8 mouse cellular contexts compared by ENCODE assay signal in the genomic region with DNA sequence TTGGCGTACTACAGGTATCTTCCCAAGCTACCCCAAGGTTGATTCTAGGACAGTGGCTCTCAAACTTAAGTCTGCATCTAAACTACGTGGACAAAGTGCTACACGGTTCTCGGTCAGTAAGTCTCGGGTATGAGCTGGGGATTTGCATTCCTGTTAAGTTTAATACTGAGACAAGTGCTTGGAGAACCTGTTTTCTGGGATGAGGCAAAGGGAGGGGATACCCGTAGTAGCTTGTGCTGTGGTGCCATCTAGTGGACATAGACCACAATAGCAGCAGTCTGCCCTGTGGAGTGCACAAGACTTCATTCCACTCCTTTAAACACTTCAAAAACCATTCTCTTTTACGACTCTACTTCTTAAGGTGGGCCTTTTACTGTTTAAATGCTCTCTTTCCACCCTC. TPM values are rescaled to one million over a fixed set of nuclear protein-coding genes. Genes with fewer than 3 reads are reported as not detected.
DNase-seq lines count a peak whose midpoint lies in the region; ATAC-seq and TF ChIP-seq lines count a peak whose summit lies in the region.

No protein-coding gene starts in this region.

- 10% methylated on average over 7 of the region's 7 CpGs for WGBS in spleen, adult 2 months

- no peaks in the 10 kb centered on the region for H3K36me3 ChIP-seq in spleen, adult 2 months (ENCODE audit: control insufficient read depth, insufficient read depth, low read length)

- no peak for TF ChIP-seq POLR2A in spleen, adult 2 months (IDR thresholded peaks at IDR 0.05; ENCODE audit: low read depth, low read length)

- no peaks in the 10 kb centered on the region for H3K27me3 ChIP-seq in spleen, adult 2 months (ENCODE audit: control insufficient read depth, insufficient read depth, low read length)

- no peaks in the 10 kb centered on the region for H3K4me1 ChIP-seq in spleen, adult 2 months (ENCODE audit: control insufficient read depth, insufficient read depth, insufficient read length)

- H3K27ac ChIP-seq in spleen, adult 2 months (ENCODE audit: insufficient read depth, low read length), result no peak overlapping the region

- ATAC-seq in megakaryocyte progenitor cell, adult 5-6 weeks (replicated peaks; ENCODE audit: poor library complexity), result peak; percentile 90

- DNase-seq in spleen, adult 2 months (ENCODE audit: low read depth in 1 of 2, low spot score in 2 of 2), result peak; percentile 8 to 29
- DNase-seq in spleen, adult 12 weeks (ENCODE audit: low spot score), result no peak
- DNase-seq in cerebellum, postnatal 10 days, result peak; percentile 83 to 90
- DNase-seq in frontal cortex, adult 2 months (ENCODE audit: extremely low spot score in 1 of 2, low spot score in 1 of 2), result peak; percentile 49 to 94
- DNase-seq in hindlimb bud, embryonic 11.5 days (ENCODE audit: extremely low spot score, low read depth, low spot score), result peak; percentile 88
- peak; percentile 75 to 76 for DNase-seq in left cerebral cortex, adult 18-20 months (ENCODE audit: low spot score in 2 of 2)
- DNase-seq in skeletal muscle tissue, adult 2 months (ENCODE audit: low read depth, low spot score), result peak; percentile 67

- no peak overlapping the region for H3K4me3 ChIP-seq in spleen, adult 2 months (ENCODE audit: extremely low read depth, insufficient read depth, insufficient read length)

- peak; percentile 81; the same call in 1 of the 2 replicates for TF ChIP-seq CTCF in spleen, adult 2 months (IDR thresholded peaks at IDR 0.05; ENCODE audit: extremely low read depth, insufficient read depth, insufficient read length, insufficient replicate concordance)

RNA-seq across cellular contexts. Expression of gene Akap1, which starts 41.4 kb away (rescaled TPM):
- 5.5 and 6.5 TPM in 2 replicates for polyA plus RNA-seq in spleen, adult 2 months (2012; rRNA removed)
- 45.2 and 49.1 TPM in 2 replicates for polyA plus RNA-seq in frontal cortex, adult 2 months (2012; rRNA removed)
- total RNA-seq in left cerebral cortex, adult 18-20 months (2021), result 10 to 100 TPM; 39.4 to 39.8 TPM
- 8.9 and 9.5 TPM in 2 replicates for total RNA-seq in megakaryocyte progenitor cell, adult 5-6 weeks (2015)
- 22.4 and 24.0 TPM in 2 replicates for total RNA-seq in megakaryocyte progenitor cell, adult 5-6 weeks (2017)
